Mouse (Mus musculus) c-Kit-positive CD71-positive TER-119-negative erythroid progenitor cells, embryonic 14.5 days (primary cell): ENCODE data around the gene Trappc5.

Experiments used
- DNase-seq: peaks from one replicate; pipeline ENCODE4 v3.0.0-alpha.2; 2013; ENCODE audit warnings: low read depth

The Trappc5 gene

DNA sequence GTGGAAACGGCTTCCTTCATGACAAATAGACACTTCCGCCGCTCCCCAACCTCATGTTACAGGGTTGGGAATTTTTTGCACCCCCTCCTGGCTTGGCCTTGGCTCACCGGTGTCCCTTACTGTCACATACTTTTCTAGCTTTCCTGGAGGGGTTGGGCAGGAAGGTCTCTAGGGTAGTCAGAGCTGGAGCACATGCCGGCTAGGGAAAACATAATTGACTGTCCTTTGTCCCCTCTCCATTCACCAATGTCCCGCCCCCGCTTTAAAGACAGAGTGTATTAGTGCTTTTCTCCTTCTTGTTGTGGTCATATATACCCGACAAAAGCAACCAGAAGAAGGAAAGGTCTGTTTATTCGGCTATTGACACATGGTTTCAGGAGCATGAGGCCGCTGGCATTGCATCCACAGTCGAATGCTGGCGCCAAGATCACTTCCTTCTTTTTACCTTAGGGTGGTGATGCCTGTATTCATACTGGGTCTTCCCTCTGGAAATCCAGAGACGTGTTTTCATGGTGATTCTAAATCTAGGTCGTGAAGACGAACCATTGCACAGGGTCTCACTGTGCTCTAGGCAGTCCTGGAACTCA is 987 bp downstream of the Trappc5 start:
- no peak for DNase-seq

DNA sequence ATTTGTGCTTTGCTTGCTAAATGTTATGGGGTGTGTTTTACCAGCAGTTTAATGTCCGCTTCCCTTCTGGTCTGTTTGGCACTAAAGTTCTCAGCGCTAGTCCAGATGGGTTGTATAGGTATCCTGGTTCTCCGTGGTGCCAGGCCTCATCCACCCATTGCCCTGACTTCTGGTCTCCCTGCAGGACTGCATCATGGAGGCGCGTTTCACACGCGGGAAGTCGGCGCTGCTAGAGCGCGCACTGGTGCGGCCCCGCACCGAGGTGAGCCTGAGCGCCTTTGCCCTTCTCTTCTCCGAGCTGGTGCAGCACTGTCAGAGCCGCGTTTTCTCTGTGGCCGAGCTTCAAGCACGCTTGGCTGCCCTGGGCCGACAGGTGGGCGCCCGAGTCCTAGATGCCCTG is 2.7 kb downstream of the Trappc5 start:
- DNase-seq = no peak

DNA sequence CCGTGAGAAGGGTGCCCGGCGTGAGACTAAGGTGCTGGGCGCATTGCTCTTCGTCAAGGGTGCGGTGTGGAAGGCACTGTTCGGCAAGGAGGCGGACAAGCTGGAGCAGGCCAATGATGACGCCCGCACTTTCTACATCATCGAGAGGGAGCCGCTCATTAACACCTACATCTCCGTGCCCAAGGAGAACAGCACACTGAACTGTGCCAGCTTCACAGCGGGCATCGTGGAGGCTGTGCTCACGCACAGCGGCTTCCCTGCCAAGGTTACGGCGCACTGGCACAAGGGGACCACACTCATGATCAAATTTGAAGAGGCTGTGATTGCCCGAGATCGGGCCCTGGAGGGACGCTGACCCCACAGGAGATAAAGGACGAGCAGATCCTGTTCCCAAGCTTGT is 3.1 kb downstream of the Trappc5 start:
- no peak for DNase-seq

DNA sequence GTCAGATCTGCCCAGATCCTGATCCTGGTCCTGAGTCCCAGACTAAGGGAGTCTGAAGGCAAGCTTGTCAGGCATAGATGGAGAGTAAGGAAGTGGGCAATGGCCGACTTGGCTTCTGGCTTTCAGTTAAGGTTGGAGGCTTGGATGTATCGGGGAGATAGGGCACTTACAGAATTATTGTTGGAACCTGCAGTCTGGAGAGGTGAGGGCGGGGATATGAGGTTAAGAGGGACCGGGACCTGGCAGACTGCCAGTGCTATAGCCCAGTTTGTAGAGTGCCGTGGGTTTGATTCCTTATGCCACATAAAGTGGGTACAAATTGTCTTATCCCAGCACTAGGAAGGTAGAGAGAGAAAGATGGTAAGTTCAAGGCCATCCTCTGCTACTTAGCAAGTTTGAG is 3.6 kb downstream of the Trappc5 start:
- no peak for DNase-seq

DNA sequence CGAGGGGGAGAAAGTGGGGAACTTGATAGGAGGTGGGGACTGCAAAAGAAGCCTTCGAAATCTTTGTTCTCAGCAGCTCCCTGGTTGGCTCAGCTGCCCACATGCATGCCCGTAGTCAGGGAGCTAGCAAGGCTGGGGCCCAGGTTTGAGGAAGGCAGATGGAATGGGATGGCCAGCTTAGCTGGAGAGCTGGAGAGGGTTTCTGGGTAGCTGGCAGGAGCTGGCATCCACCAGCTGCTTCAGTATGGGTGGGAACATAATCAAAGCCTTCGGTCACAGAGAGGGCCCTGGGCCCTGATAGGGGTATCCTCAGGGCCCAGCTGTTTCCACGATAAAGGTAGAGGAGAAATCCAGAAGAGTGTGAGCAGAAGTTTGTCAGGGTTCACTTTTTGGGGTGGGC is 6.3 kb downstream of the Trappc5 start:
- no peak for DNase-seq

DNA sequence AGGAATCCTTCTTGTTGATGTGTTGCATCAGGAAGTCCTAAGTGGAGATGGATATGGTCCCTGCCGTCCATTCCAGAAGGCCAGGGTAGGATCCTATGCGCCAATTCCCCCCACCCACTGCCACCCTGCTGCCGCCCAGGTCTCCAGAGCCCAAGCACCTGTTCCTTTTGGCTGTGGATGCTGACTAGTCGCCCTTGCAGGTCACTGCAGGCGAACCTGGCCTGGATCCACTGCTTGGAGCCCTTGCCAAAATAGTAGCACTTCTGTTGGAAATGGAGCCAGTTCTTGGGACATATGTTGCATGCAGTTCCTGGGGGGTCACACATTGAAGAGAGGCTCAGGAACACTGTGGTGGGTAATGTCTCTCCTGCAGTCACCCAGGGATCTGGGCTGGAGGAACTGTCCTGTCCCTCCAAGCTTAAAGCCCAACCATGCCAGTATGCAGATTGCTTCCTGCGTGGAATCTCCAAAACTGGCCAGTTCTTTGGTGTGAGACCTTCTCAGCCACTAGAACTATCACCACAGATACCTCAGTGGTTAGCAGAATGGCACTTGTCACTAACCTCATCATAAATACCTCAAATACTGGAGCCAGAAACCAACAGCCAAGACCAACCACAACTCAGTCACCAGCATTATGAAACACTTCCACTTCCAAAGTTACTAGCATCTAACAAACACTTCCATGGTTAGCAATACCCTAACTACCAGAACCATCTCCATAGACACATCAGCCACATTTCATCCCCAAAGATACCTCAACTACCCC is 7.5 kb downstream of the Trappc5 start:
- no peak for DNase-seq

DNA sequence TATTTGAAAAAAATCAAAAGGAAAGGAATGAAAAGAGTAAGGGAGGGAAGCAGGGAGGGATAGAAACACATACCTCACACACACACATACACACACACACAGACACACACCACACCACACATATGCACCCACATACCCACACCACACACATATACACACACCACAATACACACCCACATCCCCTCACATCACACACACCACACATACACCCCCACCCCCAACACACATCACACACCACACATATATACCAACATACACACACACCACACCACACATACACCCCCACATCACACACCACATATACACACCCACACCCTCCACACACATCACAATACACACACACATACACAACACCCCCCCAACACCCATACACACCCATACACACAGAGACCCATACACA is 8.4 kb downstream of the Trappc5 start:
- DNase-seq = no peak

DNA sequence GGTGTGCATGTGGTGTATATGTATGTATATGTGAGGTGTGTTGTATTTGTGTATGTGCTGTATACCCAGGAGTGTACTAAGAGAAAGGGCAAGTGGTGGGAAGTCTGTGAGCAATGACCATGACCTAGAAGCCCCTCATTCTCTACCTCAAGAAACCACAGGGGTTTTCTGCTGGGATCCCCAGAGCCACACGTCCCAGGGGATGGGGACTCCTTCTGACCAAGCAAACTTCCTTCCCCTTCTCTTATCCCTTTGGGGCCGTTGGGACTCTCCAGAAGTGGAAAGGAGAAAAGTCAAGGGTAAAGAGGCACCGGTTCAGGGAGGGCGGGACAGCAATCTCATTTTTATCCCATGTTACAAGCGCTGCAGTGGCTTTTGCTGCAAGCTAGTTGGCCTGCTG is 9.3 kb downstream of the Trappc5 start:
- no peak for DNase-seq

DNA sequence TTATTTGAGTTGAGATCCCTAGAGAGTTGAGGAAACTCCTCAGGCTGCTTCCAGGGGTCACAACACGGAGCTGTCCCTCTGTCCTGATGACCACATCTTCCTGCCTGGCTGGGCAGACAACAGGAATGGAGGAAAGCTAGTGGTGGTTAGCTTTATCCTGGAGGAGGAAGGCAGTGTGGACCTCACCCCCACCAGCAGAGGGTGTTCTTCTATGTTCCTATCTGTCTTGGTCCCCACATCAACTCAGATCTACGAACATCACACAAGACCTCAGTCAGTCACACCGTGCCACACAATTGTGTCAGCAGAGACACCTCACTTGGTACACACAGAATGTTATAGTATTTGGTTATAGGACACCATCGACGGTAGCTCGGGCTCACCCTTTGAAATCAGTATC is 11.4 kb downstream of the Trappc5 start:
- DNase-seq = no peak

DNA sequence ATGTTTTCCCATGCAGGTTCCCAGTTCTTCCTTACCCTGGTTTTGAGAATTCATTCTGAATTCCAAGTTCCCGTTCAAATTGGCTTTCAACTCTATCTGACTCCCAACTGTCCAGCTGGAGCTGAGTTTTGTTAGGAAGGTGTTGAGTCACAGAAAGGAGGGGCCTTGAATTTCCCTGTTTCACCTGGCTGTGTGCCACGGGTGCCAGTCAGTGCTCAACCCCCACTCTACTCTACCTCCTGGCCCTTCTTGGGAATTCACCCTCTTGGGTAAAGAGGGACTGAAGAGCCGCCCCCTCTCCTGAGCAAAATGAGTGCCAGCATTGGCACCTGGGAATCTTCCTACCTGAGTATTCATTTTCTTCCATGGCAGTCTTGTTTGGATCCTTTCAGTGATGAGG is 14.7 kb downstream of the Trappc5 start:
- DNase-seq = no peak

DNA sequence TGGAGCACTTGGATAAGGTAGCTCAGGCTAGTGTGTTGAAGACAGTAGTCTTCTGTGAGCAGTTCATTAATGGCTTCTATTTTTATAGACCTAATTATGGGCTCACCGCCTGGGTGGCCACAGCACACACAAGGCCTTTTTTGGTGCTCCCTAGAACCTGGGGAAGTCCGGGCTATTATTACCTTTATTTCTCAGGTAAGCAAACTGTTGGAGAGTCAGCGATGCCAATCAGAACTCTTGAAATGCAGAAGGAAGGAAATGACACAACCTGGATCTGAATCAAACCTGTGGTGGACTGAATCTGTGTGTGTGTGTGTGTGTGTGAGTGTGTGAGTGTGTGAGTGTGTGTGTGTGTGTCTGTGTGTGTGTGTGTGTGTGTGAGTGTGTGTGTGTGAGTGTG is 18.0 kb downstream of the Trappc5 start, which contains the start of gene Fcer2a:
TSS of gene Fcer2a (minus strand) at position 55 of the 400 bp plus-strand sequence.
- no peak for DNase-seq

DNA sequence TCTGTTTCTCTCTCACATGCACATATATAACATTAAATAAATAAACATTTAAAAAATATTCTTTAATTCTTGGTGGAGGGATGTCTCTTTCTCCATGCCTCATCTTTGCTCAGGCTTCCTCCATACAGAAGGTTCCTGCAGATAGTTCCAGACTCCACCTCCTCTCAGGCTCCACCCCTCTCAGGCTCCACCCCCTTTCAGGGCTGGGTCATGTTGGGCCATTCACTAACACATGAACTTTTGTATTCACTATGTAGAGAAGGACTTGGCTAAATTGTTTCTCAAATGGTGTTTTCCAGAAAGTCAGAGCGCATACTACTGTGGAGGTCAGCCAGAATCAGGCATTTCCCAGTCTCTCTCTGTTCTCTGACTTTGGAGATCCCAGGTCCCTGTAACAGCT is 25.4 kb downstream of the Trappc5 start:
- DNase-seq = no peak

DNA sequence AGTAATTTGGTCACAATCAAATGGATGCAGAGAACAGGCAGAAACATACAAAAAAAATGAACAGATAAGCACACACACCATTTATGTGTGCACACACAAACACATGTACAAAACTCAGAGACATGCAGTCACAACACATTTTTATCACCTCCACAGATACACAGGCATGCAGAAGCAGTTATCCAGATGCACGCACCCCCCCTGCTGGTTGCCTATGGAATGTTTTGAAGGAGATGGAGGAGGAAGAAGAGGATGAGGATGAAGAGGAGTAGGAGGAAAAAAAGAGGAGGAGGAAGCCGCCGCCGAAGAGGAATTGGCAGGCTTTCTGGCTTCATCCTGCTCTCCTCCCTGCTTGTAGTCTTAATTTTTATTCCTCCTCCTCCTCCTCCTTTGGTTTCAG is 29.6 kb downstream of the Trappc5 start:
- DNase-seq = no peak

DNA sequence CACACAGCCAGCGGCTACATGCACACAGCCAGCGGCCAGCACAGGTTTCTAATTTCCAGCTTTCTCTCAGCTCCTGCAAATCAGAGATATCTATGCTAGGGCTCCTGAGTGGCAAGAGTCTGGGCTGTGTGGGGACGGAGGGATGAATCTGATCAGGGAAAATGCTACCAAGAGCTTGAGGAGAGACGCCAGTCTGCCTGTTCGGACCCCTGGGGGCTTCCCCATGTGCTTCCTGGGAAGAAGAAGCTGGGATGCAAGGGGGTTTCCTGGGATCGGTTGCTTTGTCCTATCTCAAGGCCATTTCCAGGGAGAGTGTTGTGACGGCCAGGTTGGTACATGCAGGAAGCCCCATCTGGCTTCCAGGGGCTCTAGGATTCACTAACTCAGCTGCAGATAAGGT is 31.5 kb downstream of the Trappc5 start:
- no peak for DNase-seq

DNA sequence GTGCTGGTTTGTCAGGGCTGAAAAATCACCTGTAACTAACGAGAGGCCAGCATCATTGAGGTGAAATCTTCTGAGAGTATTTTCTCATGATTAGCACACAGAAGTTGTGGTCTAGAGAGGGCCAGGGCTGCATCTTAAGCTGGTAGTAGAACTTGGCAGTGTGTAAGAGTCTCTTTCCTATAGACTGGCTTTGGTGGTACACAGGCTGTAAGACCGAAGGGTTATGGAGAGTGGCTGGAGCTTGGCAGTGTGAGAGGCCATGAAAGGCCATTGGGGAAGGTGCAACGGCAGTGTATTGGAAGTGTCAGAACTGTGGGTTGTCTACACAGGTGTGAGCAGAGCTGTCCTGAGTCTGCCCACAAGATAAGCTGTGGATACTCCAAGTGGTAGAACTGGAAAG is 34.2 kb downstream of the Trappc5 start:
- no peak for DNase-seq

DNA sequence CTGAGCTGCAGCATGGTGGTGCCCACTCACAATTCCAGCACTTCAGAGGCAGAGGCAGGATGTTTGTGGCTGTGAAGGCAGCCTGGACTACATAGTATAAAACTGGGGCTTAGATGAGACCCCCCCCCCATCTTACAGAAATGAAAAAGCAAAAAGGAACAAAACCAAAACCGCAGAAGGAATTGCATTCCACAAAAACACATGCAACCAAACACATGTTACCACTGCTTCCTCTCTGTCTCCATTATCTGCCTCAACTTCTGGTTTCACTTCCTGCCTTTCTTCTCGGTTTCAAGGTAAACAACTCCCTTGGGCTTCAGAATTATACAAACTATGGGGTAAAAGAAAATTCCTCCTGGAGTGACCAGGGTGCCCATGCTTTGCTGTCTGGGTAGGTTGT is 35.5 kb downstream of the Trappc5 start:
- no peak for DNase-seq

DNA sequence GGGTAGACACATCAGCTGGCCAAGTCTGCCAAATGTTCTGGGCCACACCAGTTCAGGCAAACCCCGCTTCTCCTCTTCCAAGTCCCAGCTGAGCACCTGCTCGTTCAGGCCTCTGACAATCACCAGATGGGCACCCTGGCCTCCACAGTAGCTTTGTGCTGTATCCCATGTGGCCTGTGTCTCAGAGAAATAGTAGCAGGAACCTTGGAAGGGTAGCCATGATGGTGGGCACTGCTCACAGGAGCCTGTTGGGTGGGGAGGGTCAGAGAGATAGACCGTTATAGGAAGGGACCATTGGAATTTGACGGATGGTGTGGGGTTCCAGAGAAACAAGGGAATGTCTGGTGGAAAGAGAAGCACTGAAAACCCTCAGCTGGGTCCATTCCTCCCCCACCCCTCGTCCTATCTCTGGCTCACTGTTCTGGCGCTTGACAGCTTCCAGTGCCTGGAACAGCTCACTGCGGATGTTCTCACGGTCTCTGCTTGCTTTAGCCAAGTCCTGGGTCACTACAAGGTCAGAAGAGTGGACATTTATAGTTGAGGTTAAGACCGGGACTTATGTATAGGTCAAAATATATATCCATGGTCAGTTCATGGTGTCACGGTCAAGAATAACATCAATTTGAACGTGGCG is 41.3 kb downstream of the Trappc5 start:
- no peak for DNase-seq

DNA sequence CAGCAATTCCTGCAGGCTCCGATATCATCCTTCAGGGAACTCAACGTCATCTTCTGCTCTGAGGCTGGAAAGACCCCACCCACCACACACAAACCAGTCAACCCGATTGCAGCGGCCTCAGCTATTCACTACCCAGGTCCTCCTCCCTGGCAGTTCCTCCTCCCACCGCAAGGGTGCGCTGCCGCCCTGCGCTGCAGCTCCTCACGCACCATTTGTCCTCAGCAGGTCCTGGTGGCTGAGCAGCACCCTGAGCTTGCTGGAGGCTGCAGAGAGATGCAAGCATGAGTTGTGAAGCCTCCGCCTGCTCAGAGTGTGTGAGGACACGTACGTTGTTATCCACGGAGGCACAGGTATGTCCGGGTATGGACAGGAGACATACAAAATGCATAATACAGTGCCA is 42.5 kb downstream of the Trappc5 start:
- DNase-seq = peak; percentile 46

DNA sequence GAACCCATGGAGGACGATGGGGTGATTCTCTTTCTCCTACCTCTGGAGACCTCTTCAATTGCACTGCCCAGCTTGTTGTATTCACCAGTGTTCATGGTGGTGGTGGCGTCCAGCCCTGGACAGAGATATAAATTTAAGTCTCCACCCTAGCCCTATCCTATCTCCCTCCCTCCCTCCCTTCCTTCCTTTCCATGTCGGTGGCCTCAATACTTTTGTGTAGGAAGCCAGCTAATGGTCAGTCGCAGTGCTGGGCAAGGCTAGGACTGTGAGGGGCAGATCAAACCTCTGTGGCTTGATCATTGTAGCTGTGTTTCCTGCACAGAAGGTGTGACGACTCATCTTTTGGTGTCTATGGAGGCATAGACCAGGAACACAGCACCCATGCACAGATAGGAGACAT is 44.5 kb downstream of the Trappc5 start, which contains the start of gene Clec4g:
TSS of gene Clec4g (minus strand) at position 101 of the 400 bp plus-strand sequence.
- DNase-seq = no peak

DNA sequence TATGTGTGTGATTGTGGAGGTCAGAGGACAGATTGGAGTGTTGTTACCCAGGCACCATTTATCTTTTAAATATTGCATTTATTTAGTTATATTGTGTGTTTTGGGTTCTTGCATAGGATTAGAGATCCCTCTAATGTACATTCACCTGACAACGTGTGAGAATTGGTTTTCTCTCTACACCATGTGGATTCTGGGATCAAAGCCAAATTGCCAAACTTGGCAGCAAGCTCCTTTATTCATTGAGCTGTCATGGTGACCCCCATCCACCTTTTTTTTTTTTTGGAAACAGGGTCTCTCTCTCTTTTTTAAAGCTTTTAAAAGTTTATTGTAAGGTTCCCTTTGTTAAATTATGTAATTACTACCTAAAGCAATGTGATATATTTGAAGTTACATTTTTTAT is 44.9 kb downstream of the Trappc5 start:
- no peak for DNase-seq
